Comparison of ENCODE assay signal across 25 mouse cellular contexts in the genomic region with DNA sequence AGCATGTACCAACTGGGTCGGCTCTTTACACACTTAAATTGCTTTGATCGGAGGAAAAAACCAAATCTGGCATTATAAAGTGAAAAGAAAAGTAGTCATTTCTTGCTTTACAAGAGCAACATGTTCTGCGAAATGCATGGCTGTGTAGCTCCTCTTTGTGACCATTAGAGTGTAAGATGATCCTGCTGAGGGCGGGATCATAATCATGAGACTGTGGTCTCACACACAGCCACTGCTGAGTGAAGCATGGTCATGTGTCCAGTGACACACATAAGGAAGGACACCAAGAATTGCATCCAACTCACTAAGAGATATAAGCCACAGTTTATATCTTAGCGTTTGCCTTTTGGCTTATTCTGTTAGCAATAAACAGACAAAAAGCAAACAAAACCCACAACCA. TPM values are rescaled to one million over a fixed set of nuclear protein-coding genes. Genes with fewer than 3 reads are reported as not detected.
DNase-seq lines count a peak whose midpoint lies in the region; ATAC-seq lines count a peak whose summit lies in the region.
"Had no signal": no experiment of that assay in that cellular context is flagged by ENCODE, and none has a peak within 500 bp of the region (broad histone marks: within the 10 kb centered on the region; RNA-seq: fewer than 3 reads in every experiment).

No protein-coding gene starts in this region.

- DNase-seq in 3134 (ENCODE audit: extremely low read depth, insufficient read length, low spot score) (peak; percentile 19), 3T3-L1 (ENCODE audit: low read depth, low spot score) (peak; percentile 75)
- peak; percentile 38 for DNase-seq in embryo, embryonic 10 days (ENCODE audit: low spot score)
- no peak for DNase-seq in limb, embryonic 10.5 days (ENCODE audit: low spot score)
- no peak for DNase-seq in testis, postnatal 10 days (ENCODE audit: low spot score)
- DNase-seq in adrenal gland, postnatal 10 days: no peak
- no peak for DNase-seq in hindbrain, embryonic 11.5 days (ENCODE audit: low spot score)
- DNase-seq: adrenal gland, adult 8-10 months; cerebellum, adult 11 months; cerebellum, postnatal 14 days; gastrocnemius, postnatal 10 days; heart, adult 18-20 months; kidney, adult 11 months; kidney, postnatal 25 days; liver, embryonic 13.5 days; spleen, adult 18-20 months; thymus, adult 18-20 months had no signal

- no peaks in the 10 kb centered on the region for H3K9me3 ChIP-seq in limb, embryonic 10.5 days (replicated peaks)
- no peaks in the 10 kb centered on the region for H3K9me3 ChIP-seq in hindbrain, embryonic 11.5 days (ENCODE audit: control insufficient read depth, low read length)
- H3K9me3 ChIP-seq: embryonic facial prominence, embryonic 12.5 days; liver, embryonic 13.5 days; lung, embryonic 15.5 days; midbrain, embryonic 13.5 days had no signal

- H3K27me3 ChIP-seq in limb, embryonic 10.5 days (ENCODE audit: low read depth, poor library complexity, severe bottlenecking): no peaks in the 10 kb centered on the region
- no peaks in the 10 kb centered on the region for H3K27me3 ChIP-seq in hindbrain, embryonic 11.5 days (ENCODE audit: control insufficient read depth, insufficient read depth, low read length)
- H3K27me3 ChIP-seq: CH12.LX; embryonic facial prominence, embryonic 12.5 days; liver, embryonic 13.5 days; lung, embryonic 15.5 days; midbrain, embryonic 13.5 days had no signal

- ATAC-seq in hindbrain, embryonic 11.5 days (ENCODE audit: low FRiP score): no peak
- ATAC-seq: forebrain, embryonic 14.5 days; midbrain, embryonic 13.5 days had no signal

- no peak overlapping the region for H3K9ac ChIP-seq in hindbrain, embryonic 11.5 days (ENCODE audit: low read depth, low read length)
- H3K9ac ChIP-seq: embryonic facial prominence, embryonic 12.5 days; liver, embryonic 13.5 days; lung, embryonic 15.5 days; midbrain, embryonic 13.5 days had no signal

- H3K4me2 ChIP-seq in hindbrain, embryonic 11.5 days (replicated peaks; ENCODE audit: low read depth, low read length): no peak overlapping the region
- H3K4me2 ChIP-seq: embryonic facial prominence, embryonic 12.5 days; liver, embryonic 13.5 days; lung, embryonic 15.5 days; midbrain, embryonic 13.5 days had no signal

- peaks cover 28% of the 10 kb centered on the region for H3K4me1 ChIP-seq in limb, embryonic 10.5 days
- H3K4me1 ChIP-seq in hindbrain, embryonic 11.5 days (replicated peaks; ENCODE audit: control insufficient read depth, insufficient read depth, low read length): no peaks in the 10 kb centered on the region
- H3K4me1 ChIP-seq: liver, embryonic 13.5 days; midbrain, embryonic 13.5 days had no signal

- WGBS in limb, embryonic 10.5 days: 88% methylated on average over 5 of the region's 5 CpGs
- WGBS in hindbrain, embryonic 11.5 days: 95% methylated on average over 5 of the region's 5 CpGs

- H3K36me3 ChIP-seq in limb, embryonic 10.5 days: no peaks in the 10 kb centered on the region
- H3K36me3 ChIP-seq in hindbrain, embryonic 11.5 days (ENCODE audit: control insufficient read depth, insufficient read depth, low read length): no peaks in the 10 kb centered on the region
- H3K36me3 ChIP-seq: embryonic facial prominence, embryonic 12.5 days; liver, embryonic 13.5 days; lung, embryonic 15.5 days; midbrain, embryonic 13.5 days had no signal

- H3K4me3 ChIP-seq in limb, embryonic 10.5 days: no peak overlapping the region
- H3K4me3 ChIP-seq in hindbrain, embryonic 11.5 days (ENCODE audit: low read depth, low read length): no peak overlapping the region
- H3K4me3 ChIP-seq: embryonic facial prominence, embryonic 12.5 days; liver, embryonic 13.5 days; lung, embryonic 15.5 days; midbrain, embryonic 13.5 days had no signal

- peak overlapping the region; percentile 30; the same call in 1 of the 2 replicates for H3K27ac ChIP-seq in limb, embryonic 10.5 days
- no peak overlapping the region for H3K27ac ChIP-seq in hindbrain, embryonic 11.5 days (ENCODE audit: low read depth, low read length)
- H3K27ac ChIP-seq: embryonic facial prominence, embryonic 12.5 days; liver, embryonic 13.5 days; lung, embryonic 15.5 days; midbrain, embryonic 13.5 days had no signal

RNA-seq across cellular contexts. Expression of a gene that starts 53.8 kb away (rescaled TPM):
- 1.7 and 3.3 TPM in 2 replicates for polyA plus RNA-seq in limb, embryonic 10.5 days (2016; fragmentation: Nextera tagmentation; extraction: Ambion mirVana)
- total RNA-seq in adrenal gland, postnatal 10 days (2021): 1 to 10 TPM; 6.1 to 6.7 TPM
- polyA plus RNA-seq in hindbrain, embryonic 11.5 days (2014; fragmentation: Nextera tagmentation; extraction: Ambion mirVana): 9.0 and 10.9 TPM in 2 replicates
- total RNA-seq: CH12.LX; heart, adult 18-20 months; hematopoietic stem cell, adult 5-6 weeks; megakaryocyte, adult 5-6 weeks; MEL had no signal

Comparison
In these comparisons a context has a peak if more than half of its experiments do, and no peak if none do; other contexts are left out.
1. DNase-seq: peak in 3134 (single experiment), 3T3-L1 (single experiment) and embryo, embryonic 10 days (single experiment); none in limb, embryonic 10.5 days (single experiment), testis, postnatal 10 days (single experiment), adrenal gland, postnatal 10 days (single experiment) and hindbrain, embryonic 11.5 days (single experiment).